Mouse (Mus musculus) testis, adult 2 months (tissue): ENCODE measurements around the gene Abtb2.

ENCODE experiments used
- CTCF ChIP-seq: fragments of 200-500 bp; IDR thresholded peaks from 2 replicates; pipeline ENCODE4 v1.5.1; 2012; ENCODE audit warnings: low read depth, mild to moderate bottlenecking, inconsistent platforms, low read length, moderate library complexity; ENCODE audit not compliant: control insufficient read depth, insufficient read depth, insufficient replicate concordance
- POLR2A ChIP-seq: fragments of 200-500 bp; IDR thresholded peaks from 2 replicates; pipeline ENCODE4 v1.6.1; 2012; ENCODE audit warnings: low read depth, mild to moderate bottlenecking, inconsistent platforms, low read length, moderate library complexity; ENCODE audit not compliant: control insufficient read depth

- TF ChIP-seq CTCF (no peak), POLR2A (no peak)
Observed at GRCm38 (mm10) chr2:103622950-103623349, 56.8 kb downstream of the Abtb2 start.
